Mouse (Mus musculus): Measurements from ENCODE around the gene Scnn1g. TPM values are rescaled to one million over a fixed set of nuclear protein-coding genes. Genes with fewer than 3 reads are reported as not detected.

The Scnn1g gene
- polyA plus RNA-seq, 1 experiment from 2014 or later, result not detected

- H3K4me1 ChIP-seq (ENCODE audit: control insufficient read depth, insufficient read depth, low read depth, low read length), result peaks cover 26% of the 10 kb centered on the region
- 82% methylated on average over 2 of the region's 2 CpGs for WGBS
- H3K9ac ChIP-seq (ENCODE audit: low read depth, low read length), result no peak overlapping the region
- H3K27ac ChIP-seq (ENCODE audit: low read depth, low read length), result no peak overlapping the region
- H3K4me2 ChIP-seq (ENCODE audit: low read length), result peak overlapping the region; percentile 79
- H3K9me3 ChIP-seq (ENCODE audit: control insufficient read depth, low read length), result no peaks in the 10 kb centered on the region
- ATAC-seq, result no peak
- H3K27me3 ChIP-seq (replicated peaks; ENCODE audit: control insufficient read depth, insufficient read depth, low read length), result no peaks in the 10 kb centered on the region
- peak overlapping the region; percentile 95; the same call in 1 of the 2 replicates for H3K4me3 ChIP-seq (ENCODE audit: low read length)
- no peaks in the 10 kb centered on the region for H3K36me3 ChIP-seq (ENCODE audit: control insufficient read depth, insufficient read depth, low read length)
These were observed 29.2 kb upstream of the Scnn1g start for GRCm38 (mm10) chr7:121705051-121705450.

- H3K4me2 ChIP-seq (ENCODE audit: low read length), result peak overlapping the region; percentile 79
- H3K9ac ChIP-seq (ENCODE audit: low read depth, low read length), result peak overlapping the region; percentile 82
- no peaks in the 10 kb centered on the region for H3K36me3 ChIP-seq (ENCODE audit: control insufficient read depth, insufficient read depth, low read length)
- peaks cover 26% of the 10 kb centered on the region for H3K4me1 ChIP-seq (ENCODE audit: control insufficient read depth, insufficient read depth, low read depth, low read length)
- no peaks in the 10 kb centered on the region for H3K27me3 ChIP-seq (replicated peaks; ENCODE audit: control insufficient read depth, insufficient read depth, low read length)
- no peaks in the 10 kb centered on the region for H3K9me3 ChIP-seq (ENCODE audit: control insufficient read depth, low read length)
- WGBS, result under 1% methylated on average over 68 of the region's 77 CpGs
- peak; percentile 21 for ATAC-seq
- peak overlapping the region; percentile 97 for H3K27ac ChIP-seq (ENCODE audit: low read depth, low read length)
- peak overlapping the region; percentile 95 for H3K4me3 ChIP-seq (ENCODE audit: low read length)
These were observed 27.7 kb upstream of the Scnn1g start for GRCm38 (mm10) chr7:121706411-121707072.

GRCm38 (mm10) chr7:121707073-121707667 lies 27.1 kb upstream of the Scnn1g start, which contains the start of gene Usp31:
TSS of gene Usp31 (minus strand) at chr7:121707253.
- H3K27me3 ChIP-seq (replicated peaks; ENCODE audit: control insufficient read depth, insufficient read depth, low read length), result no peaks in the 10 kb centered on the region
- WGBS, result 0% methylated on average over 25 of the region's 82 CpGs
- H3K27ac ChIP-seq (ENCODE audit: low read depth, low read length), result peak within 1 kb of the TSS; percentile 97
- peak within 1 kb of the TSS; percentile 82 for H3K9ac ChIP-seq (ENCODE audit: low read depth, low read length)
- H3K36me3 ChIP-seq (ENCODE audit: control insufficient read depth, insufficient read depth, low read length), result no peaks in the 10 kb centered on the region
- peaks cover 26% of the 10 kb centered on the region for H3K4me1 ChIP-seq (ENCODE audit: control insufficient read depth, insufficient read depth, low read depth, low read length)
- peak within 1 kb of the TSS; percentile 95 for H3K4me3 ChIP-seq (ENCODE audit: low read length)
- no peaks in the 10 kb centered on the region for H3K9me3 ChIP-seq (ENCODE audit: control insufficient read depth, low read length)
- peak; percentile 100 for ATAC-seq
- H3K4me2 ChIP-seq (ENCODE audit: low read length), result peak within 1 kb of the TSS; percentile 88

GRCm38 (mm10) chr7:121711171-121711570 lies 23.1 kb upstream of the Scnn1g start:
- H3K27ac ChIP-seq (ENCODE audit: low read depth, low read length), result no peak overlapping the region
- H3K4me2 ChIP-seq (ENCODE audit: low read length), result no peak overlapping the region
- H3K27me3 ChIP-seq (replicated peaks; ENCODE audit: control insufficient read depth, insufficient read depth, low read length), result no peaks in the 10 kb centered on the region
- WGBS, result 40% methylated on average over 2 of the region's 2 CpGs
- ATAC-seq, result no peak
- H3K4me1 ChIP-seq (ENCODE audit: control insufficient read depth, insufficient read depth, low read depth, low read length), result peaks cover 1% of the 10 kb centered on the region
- H3K4me3 ChIP-seq (ENCODE audit: low read length), result no peak overlapping the region
- H3K9ac ChIP-seq (ENCODE audit: low read depth, low read length), result no peak overlapping the region
- H3K9me3 ChIP-seq (ENCODE audit: control insufficient read depth, low read length), result no peaks in the 10 kb centered on the region
- H3K36me3 ChIP-seq (ENCODE audit: control insufficient read depth, insufficient read depth, low read length), result no peaks in the 10 kb centered on the region

GRCm38 (mm10) chr7:121717031-121717430 lies 17.2 kb upstream of the Scnn1g start:
- WGBS, result 79% methylated on average over 7 of the region's 7 CpGs
- Histone ChIP-seq H3K9ac (ENCODE audit: low read depth, low read length) (no peak overlapping the region), H3K9me3 (ENCODE audit: control insufficient read depth, low read length) (no peaks in the 10 kb centered on the region), H3K4me3 (ENCODE audit: low read length) (no peak overlapping the region), H3K4me2 (ENCODE audit: low read length) (no peak overlapping the region), H3K4me1 (ENCODE audit: control insufficient read depth, insufficient read depth, low read depth, low read length) (no peaks in the 10 kb centered on the region), H3K27me3 (replicated peaks; ENCODE audit: control insufficient read depth, insufficient read depth, low read length) (no peaks in the 10 kb centered on the region), H3K27ac (ENCODE audit: low read depth, low read length) (no peak overlapping the region), H3K36me3 (ENCODE audit: control insufficient read depth, insufficient read depth, low read length) (no peaks in the 10 kb centered on the region)
- no peak for ATAC-seq

- Histone ChIP-seq H3K4me3 (ENCODE audit: low read length) (no peak overlapping the region), H3K27ac (ENCODE audit: low read depth, low read length) (no peak overlapping the region), H3K4me1 (ENCODE audit: control insufficient read depth, insufficient read depth, low read depth, low read length) (peaks cover 7% of the 10 kb centered on the region; the same call in 1 of the 2 replicates), H3K9me3 (ENCODE audit: control insufficient read depth, low read length) (no peaks in the 10 kb centered on the region), H3K4me2 (ENCODE audit: low read length) (no peak overlapping the region), H3K27me3 (replicated peaks; ENCODE audit: control insufficient read depth, insufficient read depth, low read length) (peaks cover 5% of the 10 kb centered on the region; the same call in 1 of the 2 replicates), H3K36me3 (ENCODE audit: control insufficient read depth, insufficient read depth, low read length) (no peaks in the 10 kb centered on the region), H3K9ac (ENCODE audit: low read depth, low read length) (no peak overlapping the region)
- ATAC-seq, result no peak
- 23% methylated on average over 5 of the region's 5 CpGs for WGBS
These were observed 4.1 kb upstream of the Scnn1g start for GRCm38 (mm10) chr7:121730225-121730624.

GRCm38 (mm10) chr7:121737511-121738415 lies 3.5 kb downstream of the Scnn1g start:
- no peak for ATAC-seq
- 81% methylated on average over 29 of the region's 29 CpGs for WGBS
- Histone ChIP-seq H3K36me3 (ENCODE audit: control insufficient read depth, insufficient read depth, low read length) (no peaks in the 10 kb centered on the region), H3K9ac (ENCODE audit: low read depth, low read length) (no peak overlapping the region), H3K9me3 (ENCODE audit: control insufficient read depth, low read length) (no peaks in the 10 kb centered on the region), H3K4me3 (ENCODE audit: low read length) (no peak overlapping the region), H3K4me1 (ENCODE audit: control insufficient read depth, insufficient read depth, low read depth, low read length) (peaks cover 7% of the 10 kb centered on the region; the same call in 1 of the 2 replicates), H3K27me3 (replicated peaks; ENCODE audit: control insufficient read depth, insufficient read depth, low read length) (peaks cover 15% of the 10 kb centered on the region), H3K4me2 (ENCODE audit: low read length) (no peak overlapping the region), H3K27ac (ENCODE audit: low read depth, low read length) (no peak overlapping the region)

- no peak overlapping the region for H3K4me3 ChIP-seq (ENCODE audit: low read length)
- no peak overlapping the region for H3K9ac ChIP-seq (ENCODE audit: low read depth, low read length)
- no peak for ATAC-seq
- WGBS, result 86% methylated on average over 5 of the region's 5 CpGs
- H3K27ac ChIP-seq (ENCODE audit: low read depth, low read length), result no peak overlapping the region
- H3K27me3 ChIP-seq (replicated peaks; ENCODE audit: control insufficient read depth, insufficient read depth, low read length), result no peaks in the 10 kb centered on the region
- no peaks in the 10 kb centered on the region for H3K9me3 ChIP-seq (ENCODE audit: control insufficient read depth, low read length)
- no peak overlapping the region for H3K4me2 ChIP-seq (ENCODE audit: low read length)
- no peaks in the 10 kb centered on the region for H3K4me1 ChIP-seq (ENCODE audit: control insufficient read depth, insufficient read depth, low read depth, low read length)
- H3K36me3 ChIP-seq (ENCODE audit: control insufficient read depth, insufficient read depth, low read length), result no peaks in the 10 kb centered on the region
These were observed 16.0 kb downstream of the Scnn1g start for GRCm38 (mm10) chr7:121750244-121750643.

- Histone ChIP-seq H3K4me1 (ENCODE audit: control insufficient read depth, insufficient read depth, low read depth, low read length) (no peaks in the 10 kb centered on the region), H3K4me3 (ENCODE audit: low read length) (no peak overlapping the region), H3K27me3 (replicated peaks; ENCODE audit: control insufficient read depth, insufficient read depth, low read length) (no peaks in the 10 kb centered on the region; the same call in 1 of the 2 replicates), H3K4me2 (ENCODE audit: low read length) (no peak overlapping the region), H3K36me3 (ENCODE audit: control insufficient read depth, insufficient read depth, low read length) (no peaks in the 10 kb centered on the region), H3K9me3 (ENCODE audit: control insufficient read depth, low read length) (no peaks in the 10 kb centered on the region), H3K27ac (ENCODE audit: low read depth, low read length) (no peak overlapping the region), H3K9ac (ENCODE audit: low read depth, low read length) (no peak overlapping the region)
- ATAC-seq, result no peak
- 79% methylated on average over 8 of the region's 8 CpGs for WGBS
These were observed 20.5 kb downstream of the Scnn1g start for GRCm38 (mm10) chr7:121754748-121755147.
